Mouse (Mus musculus): ENCODE measurements around the gene Myo16.

DNA sequence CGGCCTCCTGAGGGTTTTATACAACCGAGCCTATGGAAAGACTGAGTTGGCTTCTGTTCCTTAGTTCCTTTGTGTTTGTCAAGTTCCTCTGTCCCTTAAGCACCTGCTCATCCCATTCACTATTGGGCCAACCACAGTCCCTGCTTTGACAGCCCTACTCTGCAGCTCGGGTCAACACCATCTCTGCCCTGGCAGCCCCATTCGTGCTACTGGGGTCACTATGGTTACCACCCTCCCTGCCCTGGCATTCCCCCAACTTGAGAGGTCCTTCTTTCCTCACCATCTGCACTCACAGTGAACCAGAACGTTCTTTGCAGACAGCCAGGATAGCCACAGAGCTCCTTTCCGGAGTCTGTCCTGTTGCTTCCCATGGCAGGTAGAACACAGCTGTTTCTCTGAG is 238.2 kb downstream of the Myo16 start:
- no peak for TF ChIP-seq POLR2A (IDR thresholded peaks at IDR 0.05; ENCODE audit: low read depth, low read length)
- no peak for TF ChIP-seq CTCF (conservative IDR thresholded peaks at IDR 0.05; ENCODE audit: insufficient read depth, insufficient read length, low read depth, low read length)

Measured in kidney, adult 2 months (tissue).